Mouse (Mus musculus): ENCODE measurements at regions not wholly inside any gene's neighbourhood (a gene's known extent, or its start where the extent isn't known, plus 50 kb on each side); places are given as distances from the start of the nearest gene placed in this dataset.

DNA sequence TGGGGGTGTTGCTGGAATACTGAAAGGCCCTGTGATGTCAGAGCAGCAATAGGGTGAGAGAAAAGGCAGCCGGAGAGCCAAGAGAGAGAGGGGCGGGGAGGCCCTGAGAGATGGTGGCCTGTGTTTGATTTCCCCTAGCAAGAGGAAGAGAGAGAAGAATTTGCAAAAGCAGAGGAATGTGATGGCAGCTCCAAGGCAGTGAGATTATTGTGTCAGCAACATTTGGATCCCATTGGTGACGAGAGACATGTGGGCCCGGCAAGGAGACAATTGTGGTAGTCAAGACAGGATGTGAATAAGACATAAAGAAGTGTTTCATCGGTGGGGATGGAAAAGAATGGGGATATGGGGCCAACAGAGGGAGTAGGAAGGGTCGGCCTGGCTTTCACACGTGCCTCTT is 138.3 kb downstream of the Zfp36l1 start:
- TF ChIP-seq POLR2A (IDR thresholded peaks at IDR 0.05; ENCODE audit: extremely low read depth, insufficient read depth, low read length) (no peak), CTCF (IDR thresholded peaks at IDR 0.05; ENCODE audit: low read depth, low read length) (no peak)
